Mouse (Mus musculus) adrenal gland, postnatal 10 days (tissue): ENCODE measurements around the gene Ndufaf1. TPM values are rescaled to one million over a fixed set of nuclear protein-coding genes. Genes with fewer than 3 reads are reported as not detected.

Source experiments
- DNase-seq: peaks from one replicate; pipeline ENCODE4 v3.0.0; 2021; ENCODE audit warnings: mixed read lengths
- total RNA-seq, 2 experiments: library from RNA; stranded (reverse); gene quantifications; 2 replicates each; pipeline ENCODE4 v1.2.3; 2021

The Ndufaf1 gene
- total RNA-seq, 2 experiments from 2014 or later, result 48.7 to 60.7 TPM

- peak; percentile 94 for DNase-seq
Observed at GRCm38 (mm10) chr2:119618199-119618982, 44.2 kb downstream of the Ndufaf1 start, which contains the start of the genes Nusap1 and Oip5. Gene Nusap1 (plus strand): TSS chr2:119618298. Gene Oip5 (minus strand): TSS chr2:119618469.

DNA sequence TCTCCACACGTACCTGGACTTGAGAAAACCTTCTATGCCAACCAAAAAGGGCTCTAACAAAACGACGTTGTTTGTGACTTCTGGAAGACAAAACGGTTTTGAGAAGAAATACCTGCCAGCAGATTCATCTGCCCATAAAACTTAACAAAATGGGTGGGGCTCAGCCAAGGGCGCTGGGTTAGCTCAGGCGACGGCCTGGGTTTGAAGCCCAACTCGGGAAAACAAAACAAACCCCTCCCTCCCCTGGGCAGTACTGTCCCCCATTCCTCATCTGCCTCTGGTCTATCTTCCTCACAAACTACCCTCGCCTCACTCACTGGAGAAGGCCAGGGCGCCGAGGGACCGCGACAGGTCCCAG, 44.8 kb downstream of the Ndufaf1 start:
- no peak for DNase-seq

DNA sequence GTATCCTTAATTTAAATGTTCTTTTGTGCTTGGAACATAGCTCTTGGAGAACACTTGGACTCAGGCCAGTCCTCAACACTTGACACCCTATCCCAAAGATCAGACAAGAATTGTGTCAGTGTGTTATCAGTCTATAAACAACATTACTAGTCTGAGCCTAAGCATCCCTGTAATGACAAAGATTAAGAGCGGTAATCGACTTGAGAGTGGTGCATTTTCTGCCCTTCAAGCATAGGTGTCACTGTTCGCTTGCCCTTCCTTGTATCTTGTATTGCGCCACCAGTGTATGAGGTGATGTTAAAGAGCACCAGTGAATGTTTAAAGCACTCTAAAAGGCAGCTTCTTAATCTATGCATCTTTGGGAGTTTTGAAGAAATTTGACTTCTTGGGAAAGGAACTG, 55.6 kb downstream of the Ndufaf1 start:
- DNase-seq, result no peak

Other genes with a start within 250 kb of the Ndufaf1 start
- gene Ino80, start 185.1 kb downstream of the Ndufaf1 start, total RNA-seq, result 10 to 100 TPM; 16.1 to 21.0 TPM
- gene Exd1, start 115.2 kb downstream of the Ndufaf1 start, total RNA-seq, result 1 to 10 TPM in 1 of 2 experiments, under 1 TPM in 1; 0.79 to 1.1 TPM
- gene Chp1, start 115.1 kb downstream of the Ndufaf1 start, total RNA-seq, result 100 to 1,000 TPM; 192 to 233 TPM
- gene Nusap1, start 44.5 kb downstream of the Ndufaf1 start, total RNA-seq, result 10 to 100 TPM; 13.2 to 14.5 TPM
- 1 to 10 TPM; 5.8 to 6.1 TPM for gene Oip5, start 44.4 kb downstream of the Ndufaf1 start, total RNA-seq
- 10 to 100 TPM; 23.1 to 27.0 TPM for gene Rtf1, start 12.2 kb upstream of the Ndufaf1 start, total RNA-seq
- gene Itpka, start 79.5 kb upstream of the Ndufaf1 start, total RNA-seq, result 10 to 100 TPM in 1 of 2 experiments, 1 to 10 TPM in 1; 9.8 to 12.4 TPM
- gene Ltk, start 97.6 kb upstream of the Ndufaf1 start, total RNA-seq, result 1 to 10 TPM in 1 of 2 experiments, under 1 TPM in 1; 0.57 to 1.3 TPM
- gene Rpap1, start 124.7 kb upstream of the Ndufaf1 start, total RNA-seq, result 10 to 100 TPM; 17.0 to 21.6 TPM
- 1 to 10 TPM; 6.0 to 8.8 TPM for gene Tyro3, start 134.9 kb upstream of the Ndufaf1 start, total RNA-seq
- 10 to 100 TPM; 45.1 to 54.9 TPM for gene Mga, start 234.4 kb upstream of the Ndufaf1 start, total RNA-seq